Mouse (Mus musculus) lung, postnatal 0 days (tissue): Measurements from ENCODE around the gene Tubg1. TPM values are rescaled to one million over a fixed set of nuclear protein-coding genes. Genes with fewer than 3 reads are reported as not detected.

ENCODE experiments used
- ATAC-seq: fragments of 200-750 bp; cut with Nextera tagmentation; 2 replicates; pipeline ENCODE4 v1.8.0; 2017; ENCODE audit warnings: moderate library complexity
- DNase-seq: peaks from one replicate; pipeline ENCODE4 v3.0.0-alpha.2; 2016; ENCODE audit warnings: low spot score
- H3K27ac ChIP-seq: fragments of 300-500 bp; sonication (generic); 2 replicates; pipeline ENCODE4 v1.5.1; 2014; ENCODE audit warnings: antibody characterized with exemption, mild to moderate bottlenecking, low read length, mixed read lengths
- H3K27me3 ChIP-seq: fragments of 300-500 bp; sonication (generic); replicated peaks from 2 replicates; pipeline ENCODE4 v1.6.1; 2014; ENCODE audit warnings: low read length, mixed read lengths; ENCODE audit not compliant: insufficient read depth
- H3K36me3 ChIP-seq: fragments of 300-500 bp; sonication (generic); 2 replicates; pipeline ENCODE4 v1.6.1; 2014; ENCODE audit warnings: low read length, mixed read lengths; ENCODE audit not compliant: insufficient read depth
- H3K4me1 ChIP-seq: fragments of 300-500 bp; sonication (generic); 2 replicates; pipeline ENCODE4 v1.6.1; 2014; ENCODE audit warnings: antibody characterized with exemption, low read depth, low read length, mixed read lengths; ENCODE audit not compliant: insufficient read depth
- H3K4me2 ChIP-seq: fragments of 300-500 bp; sonication (generic); replicated peaks from 2 replicates; pipeline ENCODE4 v1.6.1; 2014; ENCODE audit warnings: low read depth, mild to moderate bottlenecking, low read length, moderate library complexity, mixed read lengths
- H3K4me3 ChIP-seq: fragments of 300-500 bp; sonication (generic); 2 replicates; pipeline ENCODE4 v1.5.1; 2014; ENCODE audit warnings: low read depth, low read length
- H3K9ac ChIP-seq: fragments of 300-500 bp; sonication (generic); replicated peaks from 2 replicates; pipeline ENCODE4 v1.6.1; 2014; ENCODE audit warnings: low read depth, mild to moderate bottlenecking
- H3K9me3 ChIP-seq: fragments of 300-500 bp; sonication (generic); 2 replicates; pipeline ENCODE4 v1.6.1; 2016; ENCODE audit warnings: low read length, mixed read lengths
- CTCF ChIP-seq: IDR thresholded peaks from 2 replicates; pipeline ENCODE4 v1.5.1; 2016; ENCODE audit warnings: antibody characterized with exemption, mild to moderate bottlenecking
- EP300 ChIP-seq: IDR thresholded peaks from 2 replicates; pipeline ENCODE4 v1.6.1; 2016; ENCODE audit warnings: antibody characterized with exemption, mild to moderate bottlenecking, control low read depth
- WGBS: fragments of 180-500 bp; shearing (Covaris S2); extraction: QIAGEN DNeasy Blood & Tissue Kit; methylation state at CpG from one replicate; pipeline ENCODE4 v1.1.7; 2014; 5-methylcytosine and 5-hydroxymethylcytosine counted together
- polyA plus RNA-seq: library from polyadenylated mRNA; unstranded; fragments of >200 nt; fragmentation: Nextera tagmentation; extraction: Ambion mirVana; gene quantifications from 2 replicates; pipeline ENCODE4 v1.2.1, GENCODE M21; 2015

Tubg1 gene
- polyA plus RNA-seq, 1 experiment from 2014 or later: 25.8 TPM

DNA sequence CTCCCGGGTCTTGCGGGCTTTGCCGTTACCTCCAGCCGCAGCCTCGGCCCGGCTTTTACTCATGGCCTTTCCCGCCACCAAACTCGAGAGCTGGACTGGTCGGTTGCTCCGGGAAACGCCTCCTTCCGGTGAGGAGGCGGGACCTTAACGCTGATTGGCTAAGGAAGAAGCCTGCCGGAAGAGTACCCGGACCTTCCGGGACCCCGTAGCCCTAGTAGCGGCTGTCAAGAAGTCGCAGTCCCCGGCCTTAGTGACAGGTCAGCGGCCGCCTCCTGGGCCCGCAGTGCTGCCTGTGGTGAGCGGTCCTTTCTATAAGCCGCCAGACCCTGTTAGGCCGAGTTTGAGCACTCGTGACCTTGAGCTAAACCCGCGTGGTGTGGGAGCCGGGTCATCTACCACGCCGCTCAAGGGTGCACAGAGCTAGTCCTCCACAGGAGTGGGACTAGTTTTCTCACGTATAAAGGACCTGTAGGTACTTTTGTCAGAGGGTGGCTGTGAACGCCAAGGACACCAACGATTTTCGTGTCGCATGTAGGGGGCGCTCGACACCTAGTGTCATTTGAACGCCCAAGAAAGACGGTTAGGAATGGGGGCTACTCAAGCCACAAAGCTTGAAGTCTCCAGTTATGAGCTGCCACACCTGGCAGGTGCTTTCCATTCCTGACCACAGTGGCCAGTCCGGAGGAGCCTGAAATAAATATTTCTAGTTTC is 24.3 kb upstream of the Tubg1 start, which contains the start of gene Psmc3ip:
Gene Psmc3ip, minus strand, starts transcription at position 123 of the 711 bp plus-strand sequence.
- peak within 1 kb of the TSS; percentile 71 for H3K4me3 ChIP-seq
- H3K9ac ChIP-seq: peak within 1 kb of the TSS; percentile 73
- no peaks in the 10 kb centered on the region for H3K27me3 ChIP-seq
- WGBS: under 1% methylated on average over 43 of the region's 43 CpGs
- H3K4me2 ChIP-seq: peak within 1 kb of the TSS; percentile 88
- peak within 1 kb of the TSS; percentile 92 for H3K27ac ChIP-seq
- H3K4me1 ChIP-seq: peaks cover 8% of the 10 kb centered on the region
- H3K9me3 ChIP-seq: no peaks in the 10 kb centered on the region
- TF ChIP-seq CTCF (peak; percentile 84), EP300 (no peak)
- H3K36me3 ChIP-seq: peaks cover 43% of the 10 kb centered on the region
- DNase-seq (peak; percentile 98), ATAC-seq (peak; percentile 99)

- DNase-seq (no peak), ATAC-seq (no peak)
- TF ChIP-seq EP300 (no peak), CTCF (no peak)
- Histone ChIP-seq H3K36me3 (peaks cover 47% of the 10 kb centered on the region), H3K4me1 (peaks cover 8% of the 10 kb centered on the region), H3K27me3 (no peaks in the 10 kb centered on the region), H3K9ac (no peak overlapping the region), H3K9me3 (no peaks in the 10 kb centered on the region), H3K4me3 (no peak overlapping the region), H3K27ac (no peak overlapping the region), H3K4me2 (no peak overlapping the region)
- WGBS: 91% methylated on average over 8 of the region's 8 CpGs
These were observed 21.5 kb upstream of the Tubg1 start for GRCm38 (mm10) chr11:101098231-101098630.

- Histone ChIP-seq H3K27me3 (no peaks in the 10 kb centered on the region), H3K27ac (no peak overlapping the region), H3K4me3 (no peak overlapping the region), H3K4me2 (no peak overlapping the region), H3K36me3 (peaks cover 50% of the 10 kb centered on the region), H3K9me3 (no peaks in the 10 kb centered on the region), H3K9ac (no peak overlapping the region), H3K4me1 (no peaks in the 10 kb centered on the region)
- DNase-seq: no peak
- ATAC-seq: no peak
- WGBS: 91% methylated on average over 5 of the region's 5 CpGs
- no peak for TF ChIP-seq CTCF
These were observed 16.7 kb upstream of the Tubg1 start for GRCm38 (mm10) chr11:101103011-101103410.

GRCm38 (mm10) chr11:101109351-101109750 is 10.4 kb upstream of the Tubg1 start:
- Histone ChIP-seq H3K4me1 (no peaks in the 10 kb centered on the region), H3K9me3 (no peaks in the 10 kb centered on the region), H3K9ac (no peak overlapping the region), H3K36me3 (peaks cover 10% of the 10 kb centered on the region; the same call in 1 of the 2 replicates), H3K27me3 (no peaks in the 10 kb centered on the region), H3K4me3 (no peak overlapping the region), H3K4me2 (no peak overlapping the region), H3K27ac (no peak overlapping the region)
- TF ChIP-seq EP300 (no peak), CTCF (no peak)
- ATAC-seq (no peak), DNase-seq (no peak)
- 78% methylated on average over 4 of the region's 4 CpGs for WGBS

- Histone ChIP-seq H3K9ac (no peak overlapping the region), H3K27me3 (no peaks in the 10 kb centered on the region), H3K27ac (no peak overlapping the region), H3K36me3 (peaks cover 7% of the 10 kb centered on the region; the same call in 1 of the 2 replicates), H3K4me2 (no peak overlapping the region), H3K4me3 (no peak overlapping the region), H3K4me1 (no peaks in the 10 kb centered on the region), H3K9me3 (no peaks in the 10 kb centered on the region)
- 37% methylated on average over 5 of the region's 5 CpGs for WGBS
- DNase-seq: no peak
- TF ChIP-seq EP300 (no peak), CTCF (no peak)
- no peak for ATAC-seq
These were observed 9.0 kb upstream of the Tubg1 start for GRCm38 (mm10) chr11:101110708-101111107.

DNA sequence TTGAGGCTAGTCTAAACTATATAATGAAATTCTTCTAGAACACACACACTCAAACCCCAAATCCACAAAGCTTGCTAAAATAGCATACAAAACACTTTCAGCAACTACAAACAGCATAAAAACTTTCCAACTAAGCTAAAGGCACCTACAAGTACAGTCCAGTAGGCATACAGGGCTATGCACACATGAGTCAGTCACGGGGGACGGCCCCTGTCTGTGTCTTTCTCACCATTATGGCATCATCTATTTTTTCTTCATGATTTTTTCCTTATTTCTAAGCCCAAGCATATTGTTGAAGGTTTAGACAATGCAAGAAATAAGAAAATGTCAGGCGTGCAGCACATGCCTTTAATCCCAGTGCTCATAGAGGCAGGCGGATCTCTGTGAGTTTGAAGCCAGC is 8.6 kb upstream of the Tubg1 start:
- Histone ChIP-seq H3K4me1 (no peaks in the 10 kb centered on the region), H3K4me2 (no peak overlapping the region), H3K9ac (no peak overlapping the region), H3K27ac (no peak overlapping the region), H3K27me3 (no peaks in the 10 kb centered on the region), H3K4me3 (no peak overlapping the region), H3K36me3 (peaks cover 7% of the 10 kb centered on the region; the same call in 1 of the 2 replicates), H3K9me3 (no peaks in the 10 kb centered on the region)
- no peak for TF ChIP-seq EP300
- TF ChIP-seq CTCF: no peak
- DNase-seq (no peak), ATAC-seq (no peak)
- 89% methylated on average over 4 of the region's 4 CpGs for WGBS
